Mouse (Mus musculus) G1E (cell line): ENCODE measurements at regions not wholly inside any gene's neighbourhood (a gene's known extent, or its start where the extent isn't known, plus 50 kb on each side); places are given as distances from the start of the nearest gene placed in this dataset.

ENCODE experiments used
- CTCF ChIP-seq: IDR thresholded peaks from 2 replicates; pipeline ENCODE4 v1.5.1; 2012; ENCODE audit warnings: low read depth, low read length, inconsistent platforms, mixed read lengths
- GATA1 ChIP-seq: IDR thresholded peaks from 2 replicates; pipeline ENCODE4 v1.6.1; 2012; ENCODE audit warnings: borderline replicate concordance, low read length, inconsistent platforms, mixed read lengths
- POLR2AphosphoS5 ChIP-seq: IDR thresholded peaks from 2 replicates; pipeline ENCODE4 v1.6.1; 2012; ENCODE audit warnings: low read depth, low read length, inconsistent platforms; ENCODE audit not compliant: insufficient replicate concordance
- TAL1 ChIP-seq: conservative IDR thresholded peaks from 2 replicates; pipeline ENCODE4 v1.6.1; 2012; ENCODE audit warnings: low read depth, low read length, inconsistent platforms, mixed read lengths

- no peak for TF ChIP-seq GATA1
- no peak for TF ChIP-seq CTCF
- no peak for TF ChIP-seq TAL1
- no peak for TF ChIP-seq POLR2AphosphoS5
Observed at GRCm38 (mm10) chr9:91588756-91589155, 223.1 kb upstream of the Zic1 start.
